Comparison of ENCODE assay signal across 8 mouse cellular contexts in the genomic region with DNA sequence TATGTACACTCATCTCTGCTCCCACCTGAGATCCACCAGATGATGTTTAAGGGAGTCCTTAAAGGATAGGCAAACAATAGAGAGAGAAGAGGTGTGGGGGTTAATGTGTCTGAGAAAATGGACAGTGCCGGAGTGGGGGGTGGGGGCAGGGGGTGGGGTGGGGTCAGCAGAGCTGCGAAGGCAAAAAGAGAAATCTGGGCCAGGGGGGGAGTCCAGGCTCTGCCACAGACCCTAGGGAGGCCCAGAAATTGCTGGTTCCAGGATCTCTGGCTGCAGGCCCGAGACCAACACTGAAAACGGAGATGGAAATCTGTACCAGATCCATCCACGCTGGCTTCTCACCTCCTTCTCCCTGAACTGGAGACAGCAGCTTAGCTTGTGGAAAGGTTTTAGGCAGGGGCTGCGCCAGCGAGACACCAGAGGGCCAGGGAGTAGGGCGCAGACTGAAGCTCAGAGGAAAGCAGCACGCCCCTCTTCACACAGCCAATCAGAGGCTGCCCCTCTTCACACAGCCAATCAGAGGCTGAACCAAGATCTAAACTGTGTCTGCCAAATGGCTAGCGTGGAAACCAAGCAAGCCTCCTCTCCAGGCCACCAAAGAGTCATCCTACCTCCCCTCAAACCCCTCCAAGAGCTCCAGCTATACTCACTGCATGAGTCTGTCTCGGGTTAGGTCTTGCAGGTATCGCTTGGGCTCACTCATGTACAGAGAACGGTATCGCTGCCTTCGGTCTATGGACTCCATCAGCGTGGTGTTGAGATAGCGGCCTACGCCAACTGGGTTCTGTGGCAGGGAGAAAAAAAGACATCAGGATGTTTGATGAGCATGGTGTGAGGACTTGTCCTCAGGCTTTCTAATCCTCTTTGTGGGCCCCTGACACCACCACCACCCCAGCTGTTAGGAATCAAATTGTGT. TPM values are rescaled to one million over a fixed set of nuclear protein-coding genes. Genes with fewer than 3 reads are reported as not detected.
DNase-seq lines count a peak whose midpoint lies in the region; ATAC-seq lines count a peak whose summit lies in the region.

No protein-coding gene starts in this region.

- no peaks in the 10 kb centered on the region for H3K9me3 ChIP-seq in hindbrain, embryonic 12.5 days (replicated peaks)
- no peaks in the 10 kb centered on the region for H3K9me3 ChIP-seq in midbrain, embryonic 10.5 days (replicated peaks)

- no peak overlapping the region for H3K27ac ChIP-seq in hindbrain, embryonic 12.5 days
- peak overlapping the region; percentile 60 for H3K27ac ChIP-seq in midbrain, embryonic 10.5 days (replicated peaks)

- H3K4me1 ChIP-seq in hindbrain, embryonic 12.5 days: peaks cover 10% of the 10 kb centered on the region
- H3K4me1 ChIP-seq in midbrain, embryonic 10.5 days: peaks cover 8% of the 10 kb centered on the region

- no peaks in the 10 kb centered on the region for H3K36me3 ChIP-seq in hindbrain, embryonic 12.5 days
- H3K36me3 ChIP-seq in midbrain, embryonic 10.5 days: no peaks in the 10 kb centered on the region

- H3K4me3 ChIP-seq in hindbrain, embryonic 12.5 days: no peak overlapping the region
- H3K4me3 ChIP-seq in midbrain, embryonic 10.5 days: peak overlapping the region; percentile 35

- H3K9ac ChIP-seq in hindbrain, embryonic 12.5 days: no peak overlapping the region

- H3K4me2 ChIP-seq in hindbrain, embryonic 12.5 days (replicated peaks): peak overlapping the region; percentile 34

- peak; percentile 42 to 43 for DNase-seq in cerebellum, postnatal 14 days
- no peak for DNase-seq in cerebellum, adult 8-10 months
- DNase-seq in ZHBTc4 (ENCODE audit: low read depth, low spot score) (peak; percentile 83), MN1 (ENCODE audit: low spot score) (no peak)
- DNase-seq in midbrain, embryonic 10.5 days (ENCODE audit: low spot score): peak; percentile 60
- no peak for DNase-seq in lung, postnatal 14 days
- DNase-seq in thymus, postnatal 25 days: no peak

- ATAC-seq in hindbrain, embryonic 12.5 days (ENCODE audit: low FRiP score): peak; percentile 87

- no peaks in the 10 kb centered on the region for H3K27me3 ChIP-seq in hindbrain, embryonic 12.5 days
- no peaks in the 10 kb centered on the region for H3K27me3 ChIP-seq in midbrain, embryonic 10.5 days (ENCODE audit: low read depth, poor library complexity, severe bottlenecking)

- 41% methylated on average over 18 of the region's 18 CpGs for WGBS in hindbrain, embryonic 12.5 days
- WGBS in midbrain, embryonic 10.5 days: 47% methylated on average over 18 of the region's 18 CpGs

RNA-seq across cellular contexts. Expression of gene Lexm, which starts 10.1 kb away (rescaled TPM):
- polyA plus RNA-seq in hindbrain, embryonic 12.5 days (2016; fragmentation: Nextera tagmentation; extraction: Ambion mirVana): 0.29 and 0.70 TPM in 2 replicates
- polyA plus RNA-seq in midbrain, embryonic 10.5 days (2016; fragmentation: Nextera tagmentation; extraction: Ambion mirVana): not detected in 2 replicates

RNA-seq across cellular contexts. Expression of gene Ttc22, which starts 15.3 kb away (rescaled TPM):
- polyA plus RNA-seq in hindbrain, embryonic 12.5 days (2016; fragmentation: Nextera tagmentation; extraction: Ambion mirVana): 0.68 and 0.83 TPM in 2 replicates
- polyA plus RNA-seq in midbrain, embryonic 10.5 days (2016; fragmentation: Nextera tagmentation; extraction: Ambion mirVana): not detected in 2 replicates

RNA-seq across cellular contexts. Expression of gene Pars2, which starts 44.0 kb away (rescaled TPM):
- polyA plus RNA-seq in hindbrain, embryonic 12.5 days (2016; fragmentation: Nextera tagmentation; extraction: Ambion mirVana): 10.6 and 11.7 TPM in 2 replicates
- 16.2 and 16.5 TPM in 2 replicates for polyA plus RNA-seq in midbrain, embryonic 10.5 days (2016; fragmentation: Nextera tagmentation; extraction: Ambion mirVana)

RNA-seq across cellular contexts. Expression of gene Dhcr24, which starts 46.1 kb away (rescaled TPM):
- 6.9 and 7.3 TPM in 2 replicates for polyA plus RNA-seq in hindbrain, embryonic 12.5 days (2016; fragmentation: Nextera tagmentation; extraction: Ambion mirVana)
- polyA plus RNA-seq in midbrain, embryonic 10.5 days (2016; fragmentation: Nextera tagmentation; extraction: Ambion mirVana): 11.0 and 11.9 TPM in 2 replicates

Comparison
In these comparisons a context has a peak if more than half of its experiments do, and no peak if none do; other contexts are left out.
1. DNase-seq: peak in cerebellum, postnatal 14 days (2 of 2), ZHBTc4 (single experiment) and midbrain, embryonic 10.5 days (single experiment); none in cerebellum, adult 8-10 months (single experiment), MN1 (single experiment), lung, postnatal 14 days (single experiment) and thymus, postnatal 25 days (single experiment).